Mouse (Mus musculus): ENCODE data around the gene Txndc2. TPM values are rescaled to one million over a fixed set of nuclear protein-coding genes. Genes with fewer than 3 reads are reported as not detected.

The Txndc2 gene
- polyA plus RNA-seq, 1 experiment from 2014 or later = 0.21 TPM

Other genes with a start within 250 kb of the Txndc2 start
- gene Tmem232, start 101.4 kb downstream of the Txndc2 start, polyA plus RNA-seq (2014; fragmentation: Nextera tagmentation; extraction: Ambion mirVana) = 0.62 and 0.74 TPM in 2 replicates
- gene Vapa, start 28.6 kb downstream of the Txndc2 start, polyA plus RNA-seq (2014; fragmentation: Nextera tagmentation; extraction: Ambion mirVana) = 292 and 314 TPM in 2 replicates
- gene Rab31, start 130.6 kb upstream of the Txndc2 start, polyA plus RNA-seq (2014; fragmentation: Nextera tagmentation; extraction: Ambion mirVana) = 81.7 and 86.8 TPM in 2 replicates
- 42.6 and 49.1 TPM in 2 replicates for gene Ppp4r1, start 140.4 kb upstream of the Txndc2 start, polyA plus RNA-seq (2014; fragmentation: Nextera tagmentation; extraction: Ambion mirVana)
- 40.5 and 44.2 TPM in 2 replicates for gene Ralbp1, start 243.6 kb upstream of the Txndc2 start, polyA plus RNA-seq (2014; fragmentation: Nextera tagmentation; extraction: Ambion mirVana)